Mouse (Mus musculus) gonadal fat pad, adult 2 months (tissue): ENCODE data around the gene Gm13084. TPM values are rescaled to one million over a fixed set of nuclear protein-coding genes. Genes with fewer than 3 reads are reported as not detected.
"Not testable (repeated sequence)": the region's sequence is repeated elsewhere in the genome, so short reads cannot be mapped to it uniquely, and the experiment has no call there.

Experiments used
- DNase-seq: peaks from one replicate; pipeline ENCODE4 v3.0.0-alpha.2; 2012; ENCODE audit warnings: low read depth
- polyA plus RNA-seq: library from polyadenylated mRNA; depleted of rRNA; stranded (reverse); fragments of >200 nt; gene quantifications from 2 replicates; pipeline ENCODE4 v1.2.3, GENCODE M21; 2012; rRNA removed

Gene Gm13084
- polyA plus RNA-seq = not detected in 2 replicates

- DNase-seq = no peak
These were observed at the start of gene Gm13084 for GRCm38 (mm10) chr4:143815993-143816392. Gene Gm13084 (minus strand): TSS chr4:143816093.

- not testable (repeated sequence) for DNase-seq
These were observed 30.3 kb upstream of the Gm13084 start, which contains the start of gene Gm13103 for GRCm38 (mm10) chr4:143846197-143846596. Gene Gm13103 (plus strand): TSS chr4:143846497.

- not testable (repeated sequence) for DNase-seq
These were observed 26.8 kb downstream of the Gm13084 start, which contains the start of gene Gm13023 for GRCm38 (mm10) chr4:143789052-143789451. Gene Gm13023 (plus strand): TSS chr4:143789352.

Other genes with a start within 250 kb of the Gm13084 start
- not detected in 2 replicates for gene Gm13083, start 201.1 kb downstream of the Gm13084 start, polyA plus RNA-seq
- not detected in 2 replicates for gene Gm13088, start 158.8 kb downstream of the Gm13084 start, polyA plus RNA-seq
- gene Gm13089, start 113.4 kb downstream of the Gm13084 start, polyA plus RNA-seq = not detected in 2 replicates
- gene Gm13078, start 96.6 kb downstream of the Gm13084 start, polyA plus RNA-seq = not detected in 2 replicates
- gene Gm13023, start 26.7 kb downstream of the Gm13084 start, polyA plus RNA-seq = not detected in 2 replicates
- gene Gm13103, start 30.4 kb upstream of the Gm13084 start, polyA plus RNA-seq = not detected in 2 replicates
- not detected in 2 replicates for gene Pramef6, start 84.3 kb upstream of the Gm13084 start, polyA plus RNA-seq
- not detected in 2 replicates for gene Pramef25, start 134.9 kb upstream of the Gm13084 start, polyA plus RNA-seq
- gene Gm13101, start 150.9 kb upstream of the Gm13084 start, polyA plus RNA-seq = not detected in 2 replicates
- gene Pramef17, start 178.3 kb upstream of the Gm13084 start, polyA plus RNA-seq = not detected in 2 replicates
- not detected in 2 replicates for gene Pramel4, start 243.0 kb upstream of the Gm13084 start, polyA plus RNA-seq